Mouse (Mus musculus): ENCODE results near the gene Nudt22.

Nudt22 gene

DNA sequence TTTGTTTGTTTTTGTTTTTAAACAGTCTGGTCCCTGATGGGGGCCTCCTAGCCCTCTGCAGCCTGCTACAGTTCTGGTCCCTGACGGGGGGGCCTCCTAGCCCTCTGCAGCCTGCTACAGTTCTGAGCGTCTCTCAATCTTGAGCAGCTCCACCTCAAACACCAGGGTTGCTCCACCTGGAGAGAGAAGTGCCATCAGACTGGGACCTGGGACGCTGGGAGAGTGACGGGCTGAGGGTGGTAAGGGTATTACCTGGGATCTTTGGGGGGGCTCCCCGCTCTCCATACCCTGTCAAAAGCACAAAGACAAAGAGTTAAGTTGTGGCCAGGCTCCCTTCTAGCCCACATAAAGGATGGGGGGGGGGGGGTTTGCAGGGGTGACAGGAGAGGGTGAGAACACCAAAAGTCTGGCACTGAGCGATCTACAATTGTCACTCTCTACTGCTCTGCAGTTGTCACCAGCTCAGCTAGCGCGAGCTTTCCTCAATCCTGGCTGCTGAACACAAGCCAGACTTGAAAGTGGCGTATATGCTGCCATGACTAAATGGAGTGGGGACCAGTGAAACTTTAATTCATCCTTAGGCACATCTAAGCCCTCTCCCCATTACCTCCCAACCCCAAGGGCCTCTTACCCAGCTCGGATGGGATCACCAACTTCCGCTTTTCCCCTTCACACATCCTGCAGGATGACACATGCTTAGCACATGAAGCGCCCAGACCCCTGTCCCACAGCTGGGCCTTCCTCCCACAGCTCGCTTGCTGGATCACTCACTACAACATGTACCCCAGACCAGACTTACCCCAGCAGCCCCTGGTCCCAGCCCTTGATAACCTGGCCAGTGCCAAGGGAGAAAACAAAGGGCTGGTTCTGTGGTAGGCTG is 17.9 kb downstream of the Nudt22 start:
- DNase-seq (ENCODE audit: extremely low spot score, low spot score), result no peak

DNA sequence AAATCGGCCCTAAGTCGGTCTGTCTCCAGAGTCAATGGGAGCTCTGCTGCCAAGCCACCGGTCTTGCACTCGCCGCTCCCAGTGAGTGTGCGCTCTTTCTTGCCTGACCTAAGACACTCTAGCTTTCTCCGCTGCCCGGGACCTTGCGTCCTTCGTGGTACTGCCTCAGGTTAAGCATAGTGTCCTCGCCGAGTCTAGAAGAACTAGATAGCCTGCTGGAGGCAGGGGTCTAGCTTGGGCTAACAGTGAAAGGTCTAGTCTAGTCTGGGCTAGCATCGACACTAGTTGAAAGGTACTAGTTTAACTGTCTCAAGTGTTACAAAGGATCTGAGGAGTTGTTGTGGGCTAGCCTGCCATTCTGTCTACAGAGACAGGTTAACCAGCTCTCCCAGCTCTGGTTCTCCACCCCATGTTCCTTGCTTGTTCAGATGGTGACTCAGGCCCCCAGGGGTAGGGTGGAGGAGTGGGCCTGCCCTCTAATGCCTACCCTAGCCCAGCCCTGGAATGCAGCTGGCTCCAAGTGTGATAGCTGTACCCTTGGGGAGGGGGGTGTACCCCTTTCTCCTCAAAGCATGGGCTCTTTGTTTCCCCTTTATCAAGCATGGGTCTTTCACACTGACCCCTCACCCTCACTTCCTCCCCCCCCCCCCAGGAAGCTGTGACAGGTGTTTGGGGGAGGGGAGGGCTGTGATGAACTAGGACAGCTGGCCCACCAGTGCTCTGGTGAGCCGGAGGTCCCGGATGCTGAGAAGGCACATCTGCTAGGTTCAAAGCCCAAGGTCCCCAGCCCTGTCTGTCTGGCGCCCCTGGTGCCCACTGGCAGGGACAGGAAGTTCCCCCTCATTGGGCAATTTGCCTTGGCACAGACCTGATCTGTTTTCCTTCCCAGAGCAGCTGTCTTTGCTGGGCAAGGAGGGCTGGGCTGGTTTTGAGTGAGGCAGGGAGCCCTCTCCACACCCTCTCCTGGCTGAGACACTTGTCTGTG is 20.1 kb downstream of the Nudt22 start, which contains the start of gene Plcb3:
TSS of gene Plcb3 (minus strand) at position 934 of the 985 bp plus-strand sequence.
- DNase-seq (ENCODE audit: extremely low spot score, low spot score), result peak; percentile 81

DNA sequence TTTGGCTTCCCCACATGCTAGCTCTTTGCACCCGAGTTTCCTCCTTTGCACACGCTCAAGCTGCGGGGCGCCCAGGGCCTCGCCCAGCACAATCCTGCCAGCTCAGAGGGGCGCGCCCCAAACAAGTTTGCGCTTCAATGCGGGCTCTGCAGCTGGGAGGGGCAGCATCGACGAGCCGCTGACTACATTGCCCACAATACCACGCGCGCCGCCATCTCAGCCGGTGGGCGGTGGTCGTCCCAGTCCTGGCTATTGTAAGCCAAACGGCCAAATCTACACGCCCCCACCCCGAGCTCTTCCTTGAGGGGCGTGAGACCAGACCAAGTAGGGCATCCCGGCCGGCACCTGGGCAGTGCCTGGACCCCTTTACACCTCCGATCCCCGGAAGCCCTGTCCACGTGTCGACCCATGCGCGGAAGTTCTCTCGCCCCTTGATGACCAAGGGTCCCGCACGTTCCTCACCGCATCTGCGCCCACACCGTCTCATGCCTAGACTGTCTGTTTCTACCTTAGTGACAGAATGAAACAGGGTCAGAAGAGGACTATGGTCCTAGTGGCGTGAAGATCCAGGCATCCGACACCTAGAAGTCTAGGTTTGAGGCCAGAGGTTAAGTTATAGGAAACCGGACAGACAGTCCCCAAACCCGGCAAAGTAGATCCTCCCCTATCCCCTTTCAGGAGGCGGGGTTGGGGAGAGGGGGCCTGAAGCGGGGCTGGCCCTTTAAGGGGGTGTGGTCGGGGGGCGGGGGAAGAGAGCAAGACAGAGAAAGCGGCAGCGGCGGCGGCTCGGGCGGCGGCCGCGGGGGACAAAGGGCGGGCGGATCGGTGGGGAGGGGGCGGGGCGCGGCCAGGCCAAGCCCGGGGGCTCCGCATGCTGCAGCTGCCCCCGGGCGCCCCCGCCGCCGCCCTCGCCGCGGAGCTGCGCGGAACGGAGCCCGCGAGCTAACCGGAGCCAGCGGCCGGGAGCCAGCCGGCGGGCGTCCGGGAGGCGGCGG is 21.4 kb downstream of the Nudt22 start, which contains the start of gene Ppp1r14b:
TSS of gene Ppp1r14b (plus strand) at position 758 of the 995 bp plus-strand sequence.
- DNase-seq (ENCODE audit: extremely low spot score, low spot score), result peak; percentile 91

DNA sequence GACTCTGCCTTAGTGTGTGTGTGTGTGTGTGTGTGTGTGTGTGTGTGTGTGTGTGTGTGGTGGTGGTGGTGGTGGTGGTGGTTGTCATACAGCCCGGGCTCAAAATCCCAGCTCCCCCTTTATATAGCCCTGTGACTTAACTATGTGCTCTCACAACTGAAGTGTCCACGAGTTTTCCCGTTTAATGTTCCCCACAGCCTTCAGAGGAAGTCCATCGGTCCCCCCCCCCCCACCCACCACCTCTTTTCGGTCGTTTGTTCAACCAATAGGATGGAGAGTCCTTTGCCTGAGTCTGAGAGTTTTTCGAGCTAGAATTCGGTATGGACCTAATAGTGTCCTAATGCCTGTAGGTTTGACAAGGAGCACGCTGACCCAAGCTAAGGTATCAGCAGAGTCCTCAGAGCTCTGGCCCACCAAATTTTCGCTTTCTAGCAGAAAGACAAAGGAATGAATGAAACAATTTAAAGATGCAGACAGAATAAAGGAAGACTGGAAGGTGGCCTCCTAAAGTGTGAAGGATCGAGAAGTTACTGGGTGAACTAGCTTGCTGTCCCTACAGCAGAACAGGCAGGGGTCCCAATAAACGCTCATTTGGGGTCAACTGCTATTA is 22.2 kb downstream of the Nudt22 start:
- no peak for DNase-seq (ENCODE audit: extremely low spot score, low spot score)

DNA sequence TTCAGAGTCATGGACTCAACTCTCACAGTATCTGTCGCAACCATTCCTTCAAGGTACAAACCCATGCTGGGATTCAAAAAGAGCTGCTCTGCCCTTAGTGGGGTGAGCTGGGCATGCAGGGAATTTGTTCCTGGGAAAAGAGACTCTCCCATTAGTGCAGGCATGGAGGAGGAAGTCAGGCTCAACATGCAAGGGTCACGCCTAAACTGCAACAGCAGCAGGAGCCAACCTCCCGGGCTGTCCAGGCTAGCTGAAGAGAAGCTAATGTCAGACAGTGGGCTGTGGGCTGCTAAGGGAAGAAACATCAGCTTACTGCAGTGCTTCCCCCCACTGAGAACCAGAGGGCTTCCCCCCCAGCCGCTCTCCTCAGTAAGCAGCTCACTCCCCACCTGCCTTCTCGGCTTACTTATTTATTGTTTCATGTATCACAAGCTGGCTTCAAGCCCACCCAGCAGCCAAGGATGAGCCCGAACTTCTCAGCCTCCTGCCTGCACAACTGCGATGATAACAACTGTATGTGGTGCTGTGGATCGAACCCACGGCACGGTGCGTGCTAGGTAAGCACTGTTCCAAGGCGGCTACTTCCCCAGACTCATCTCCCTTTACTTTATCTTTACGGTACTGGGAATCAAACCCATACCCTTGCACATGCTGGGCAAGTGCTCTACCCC is 23.5 kb downstream of the Nudt22 start:
- no peak for DNase-seq (ENCODE audit: extremely low spot score, low spot score)

DNA sequence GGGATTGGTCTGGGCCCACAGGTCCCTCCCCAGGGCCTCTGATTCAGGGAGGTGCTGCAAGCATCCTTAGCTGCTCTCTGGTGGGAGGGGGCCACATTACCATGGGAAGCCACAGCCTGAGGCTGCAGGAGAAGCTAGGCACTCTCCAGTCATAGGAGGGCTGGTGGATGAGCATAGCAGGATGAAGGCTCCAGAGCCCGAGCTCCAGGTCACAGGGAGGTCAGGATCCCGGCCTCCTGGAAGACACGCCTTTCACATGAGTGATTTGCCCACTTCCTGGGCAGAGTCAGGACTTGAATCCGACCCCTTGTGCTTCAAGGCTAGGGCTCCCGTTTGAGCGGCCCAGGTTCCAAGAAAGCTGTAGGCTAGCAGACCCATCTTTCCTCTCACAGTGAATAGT is 24.3 kb downstream of the Nudt22 start:
- no peak for DNase-seq (ENCODE audit: extremely low spot score, low spot score)

DNA sequence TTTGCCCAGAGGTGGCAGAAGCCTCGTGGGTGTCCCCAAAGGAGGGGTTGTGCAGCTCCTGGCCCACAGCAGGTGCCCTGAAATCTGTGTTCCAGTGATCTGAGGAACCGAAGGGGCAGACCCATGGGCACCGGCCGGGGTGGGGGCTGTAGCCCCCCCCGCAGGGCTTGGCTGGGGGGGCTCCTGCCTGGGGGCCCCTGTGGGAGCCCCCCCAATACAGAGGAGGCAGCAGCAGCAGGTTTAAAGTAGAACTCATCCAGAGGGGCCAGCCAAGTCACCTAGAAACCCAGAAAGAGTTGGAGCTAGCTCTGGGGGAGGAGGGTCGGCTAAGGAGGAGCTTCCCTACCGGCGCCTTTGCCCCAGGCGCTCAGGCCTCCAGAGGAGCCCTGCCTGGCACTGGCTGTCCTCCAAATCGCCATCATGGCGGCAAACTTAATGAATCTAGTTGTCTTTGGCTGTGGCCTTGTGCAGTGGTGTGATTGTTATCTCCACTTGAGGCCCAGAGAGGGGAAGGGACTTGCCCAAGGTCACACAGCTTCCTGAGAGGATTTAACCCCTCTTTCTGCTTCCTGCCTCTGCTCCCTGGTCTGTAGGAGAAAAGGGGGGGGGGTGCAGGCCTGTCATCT is 25.3 kb downstream of the Nudt22 start:
- no peak for DNase-seq (ENCODE audit: extremely low spot score, low spot score)

DNA sequence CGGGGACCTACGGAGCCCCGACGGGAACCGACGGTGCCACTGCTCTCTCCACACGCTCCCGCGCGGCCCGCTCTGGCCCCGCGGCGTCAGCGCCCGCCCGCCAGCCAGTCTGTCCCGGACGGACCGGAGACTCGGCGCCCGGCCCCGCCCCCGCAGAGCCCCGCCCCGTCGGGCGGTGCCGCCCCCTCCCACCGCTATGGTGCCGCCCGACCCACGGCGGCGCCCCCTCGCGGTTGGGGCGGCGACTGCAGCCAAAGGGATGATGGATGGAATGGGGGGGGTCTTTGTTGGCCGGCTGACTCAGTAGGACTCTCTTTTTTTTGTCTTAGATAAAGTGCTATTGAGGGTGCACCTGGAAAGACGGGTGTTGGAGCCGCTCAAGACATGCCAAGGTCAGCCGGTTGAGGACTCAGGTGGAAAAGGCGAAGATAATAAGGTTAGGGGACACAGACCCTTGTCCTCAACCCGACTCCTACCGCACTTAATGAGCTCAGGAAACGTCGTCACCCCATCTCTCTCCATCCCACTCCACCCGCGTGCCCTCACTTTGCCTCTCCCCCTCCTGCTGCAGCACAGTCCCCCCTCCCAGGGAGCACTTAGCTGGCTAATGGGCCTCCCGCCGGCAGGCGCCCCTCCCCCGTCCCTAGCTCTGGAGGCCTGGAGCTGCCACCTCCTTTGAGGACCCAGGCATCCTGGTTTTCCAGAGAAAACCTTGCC is 26.1 kb downstream of the Nudt22 start:
- DNase-seq (ENCODE audit: extremely low spot score, low spot score), result peak; percentile 80

DNA sequence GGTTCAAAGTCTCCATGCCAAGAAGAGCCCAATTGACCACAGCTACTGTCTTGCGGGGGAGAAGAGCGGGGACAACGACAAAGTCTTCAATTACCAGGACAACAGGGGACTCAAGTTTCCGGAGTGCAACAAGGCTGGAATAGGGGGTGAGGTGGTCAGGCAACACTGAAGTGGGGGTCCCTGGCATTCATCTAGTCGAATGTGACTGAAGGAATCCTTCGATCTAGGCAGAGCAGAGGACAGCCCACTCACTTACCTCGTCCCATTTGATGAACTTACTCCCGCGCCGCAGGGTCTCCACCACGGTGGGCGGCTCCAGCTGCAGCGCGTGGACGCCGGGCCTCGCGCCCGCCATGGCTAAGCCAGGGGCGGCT is 26.6 kb downstream of the Nudt22 start:
- no peak for DNase-seq (ENCODE audit: extremely low spot score, low spot score)

DNA sequence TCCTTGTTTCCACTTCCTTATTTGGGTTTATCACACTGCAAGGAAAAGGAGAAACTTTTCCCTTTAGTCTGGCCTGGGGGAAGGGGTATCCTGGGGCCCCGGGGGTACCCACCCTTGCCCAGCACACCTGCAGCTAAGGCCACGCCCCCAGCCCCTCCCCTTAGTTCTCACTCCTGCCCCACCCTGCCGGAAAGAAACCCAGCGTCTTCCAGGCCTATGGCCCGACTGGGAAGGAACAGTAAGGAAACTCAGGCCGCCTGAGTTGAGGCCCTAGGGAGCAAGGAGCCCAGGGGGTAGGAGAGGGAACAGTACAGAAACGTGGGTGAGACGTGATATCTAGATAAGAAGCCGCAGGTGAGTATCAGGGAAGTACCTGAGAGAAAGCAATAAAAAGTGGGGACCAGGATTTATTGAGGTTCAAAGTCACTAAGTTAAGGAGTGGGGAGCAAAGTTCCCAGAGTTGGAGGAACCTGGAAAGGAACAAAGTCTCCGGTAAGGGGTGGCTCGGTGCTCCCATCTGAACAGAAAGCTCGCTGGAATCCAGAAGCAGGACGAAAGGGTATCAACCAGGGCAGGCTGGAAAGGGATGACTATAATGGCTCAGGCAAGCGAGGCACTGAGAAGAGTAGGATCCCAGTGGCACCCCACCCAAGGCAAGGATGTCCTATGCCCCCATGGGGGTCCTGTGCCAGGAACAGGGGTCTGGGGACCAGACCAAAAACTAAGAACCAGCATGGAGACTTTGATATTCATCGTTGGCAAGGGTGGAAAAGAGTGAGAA is 27.2 kb downstream of the Nudt22 start:
- no peak for DNase-seq (ENCODE audit: extremely low spot score, low spot score)

DNA sequence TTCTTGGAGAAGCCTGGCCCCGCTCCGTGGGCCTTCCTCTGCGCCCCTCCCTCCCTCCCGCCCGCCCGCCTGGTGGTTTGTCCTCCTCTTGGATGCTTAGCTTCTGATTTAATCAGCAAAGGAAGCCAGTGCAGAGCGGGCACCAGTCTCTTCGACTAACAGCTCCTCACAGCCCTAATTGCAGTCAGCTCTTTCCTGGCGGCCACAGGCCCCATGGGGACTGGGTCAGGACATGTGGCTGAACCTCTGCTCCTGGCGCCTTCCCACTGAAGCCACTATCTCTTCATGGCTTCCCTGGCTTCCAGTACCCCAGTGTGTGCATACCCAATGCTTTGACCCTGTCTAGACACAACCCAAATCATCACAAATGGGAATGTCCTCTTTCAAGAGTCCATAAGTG is 39.5 kb downstream of the Nudt22 start:
- DNase-seq (ENCODE audit: extremely low spot score, low spot score), result no peak

DNA sequence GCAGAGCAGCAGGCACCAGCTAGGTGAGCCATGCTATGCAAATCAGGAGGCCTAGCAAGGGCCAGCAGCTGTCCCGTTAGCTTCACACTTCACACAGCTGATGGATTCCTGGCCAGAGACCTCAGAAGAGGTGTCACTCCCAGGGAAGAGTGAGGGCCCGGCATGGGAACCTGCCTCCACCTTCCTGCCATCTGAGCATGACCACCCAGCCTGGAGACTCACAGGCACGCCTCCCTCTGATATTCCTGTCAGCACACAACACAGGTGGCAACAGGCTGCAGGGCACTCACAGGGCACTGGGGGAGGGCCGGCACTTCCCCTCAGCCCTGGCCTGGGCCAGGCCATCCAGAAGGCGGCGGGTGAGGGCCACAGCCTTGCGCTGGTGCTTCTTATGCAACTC is 40.5 kb downstream of the Nudt22 start:
- no peak for DNase-seq (ENCODE audit: extremely low spot score, low spot score)

DNA sequence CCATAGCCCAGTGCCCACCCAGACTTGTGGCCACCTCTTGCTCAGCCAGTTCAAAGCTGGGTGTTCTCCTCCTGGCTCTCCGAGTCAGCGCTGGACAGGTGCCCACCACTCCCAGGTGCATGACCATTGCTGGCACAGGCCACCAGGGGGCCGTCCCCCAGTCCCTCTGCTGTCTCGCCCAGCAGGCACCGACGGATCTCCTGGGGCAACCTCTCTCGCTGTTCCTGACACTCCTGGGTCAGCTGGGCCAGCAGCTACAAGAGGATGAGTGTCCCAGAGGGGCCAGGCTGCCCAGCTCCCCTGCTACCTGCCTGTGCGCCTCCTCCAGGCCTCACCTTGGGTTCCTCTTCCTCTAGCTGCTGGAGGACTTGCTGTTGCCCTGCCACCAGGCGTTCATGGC is 41.9 kb downstream of the Nudt22 start:
- no peak for DNase-seq (ENCODE audit: extremely low spot score, low spot score)

DNA sequence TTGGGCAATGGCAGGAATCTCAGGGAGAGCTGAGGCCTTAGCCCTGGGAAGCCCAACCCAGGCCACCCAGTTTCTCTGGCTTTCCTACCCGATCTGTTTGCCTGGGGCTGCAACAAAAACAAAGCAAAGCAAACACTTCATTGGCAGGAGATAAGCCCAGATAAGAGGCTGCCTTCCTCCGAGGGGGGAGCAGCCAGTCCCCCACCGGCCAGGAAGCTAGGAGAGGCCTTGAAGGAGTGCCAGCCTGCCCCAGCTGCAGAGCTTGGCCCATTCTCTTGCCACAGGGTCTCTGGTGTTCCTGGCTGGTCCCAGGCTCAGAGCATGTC is 43.2 kb downstream of the Nudt22 start:
- no peak for DNase-seq (ENCODE audit: extremely low spot score, low spot score)

DNA sequence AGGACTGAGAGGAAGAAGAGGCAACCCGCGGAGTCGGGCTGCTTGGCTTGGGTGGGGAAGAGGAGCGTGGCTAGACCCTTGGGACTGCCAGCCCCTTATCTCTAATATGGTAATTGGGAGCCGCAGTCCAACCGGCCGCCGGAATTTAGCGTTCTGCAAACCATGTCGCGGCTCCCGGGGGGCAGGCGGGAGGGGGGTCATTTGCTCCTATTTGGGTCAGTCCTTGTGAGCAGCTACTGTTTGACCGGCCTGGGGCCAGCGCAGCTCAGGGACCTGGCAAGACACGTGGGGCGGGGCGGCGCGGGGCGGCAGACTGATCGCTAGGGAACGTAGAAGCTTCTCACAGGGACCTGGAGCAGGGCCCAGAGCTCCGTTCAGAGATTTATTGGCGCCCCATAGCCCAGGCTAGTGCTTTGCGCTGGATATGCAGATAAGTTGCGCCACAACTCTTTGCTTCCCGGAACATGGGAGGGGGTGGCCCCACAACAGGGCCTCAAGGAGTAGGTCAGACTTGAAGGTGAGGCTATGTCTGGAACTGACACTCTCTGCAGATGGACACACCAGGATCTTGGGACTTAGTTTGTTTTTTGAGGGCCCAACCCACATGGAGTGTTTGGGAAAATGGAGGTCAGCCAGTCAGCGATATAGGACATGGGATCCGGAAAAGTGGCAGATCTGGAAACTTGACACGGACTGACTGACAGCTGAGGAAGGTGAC is 43.8 kb downstream of the Nudt22 start:
- DNase-seq (ENCODE audit: extremely low spot score, low spot score), result peak; percentile 72

DNA sequence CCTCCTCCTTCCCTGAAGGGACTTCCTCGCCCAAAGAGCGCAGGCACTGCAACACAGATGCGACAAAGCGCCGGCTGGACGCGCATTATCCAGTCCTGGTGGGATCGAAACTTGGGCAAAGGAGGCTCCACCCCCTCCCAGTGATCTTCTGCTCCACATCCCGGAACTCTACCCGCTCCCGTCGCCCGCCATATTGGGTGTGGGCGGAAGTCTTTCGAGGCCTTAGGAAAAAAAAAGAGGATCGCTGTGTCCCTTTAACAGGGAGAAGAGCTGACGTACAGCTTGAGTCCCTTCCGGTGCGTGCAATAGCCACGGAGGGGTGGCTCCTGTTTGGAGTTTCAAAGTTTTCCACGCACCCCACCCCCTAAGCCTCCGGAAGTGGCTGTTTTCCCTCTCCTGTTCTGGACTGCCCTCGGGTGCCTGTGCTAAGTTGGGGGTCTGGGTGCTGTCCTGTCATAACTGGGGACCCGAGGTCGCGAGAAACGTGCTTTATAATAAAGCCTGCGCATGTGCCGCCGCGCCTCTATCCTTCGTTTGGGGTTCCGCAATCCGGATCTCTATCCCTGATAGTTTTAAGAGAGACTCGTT is 44.4 kb downstream of the Nudt22 start:
- peak; percentile 91 for DNase-seq (ENCODE audit: extremely low spot score, low spot score)

DNA sequence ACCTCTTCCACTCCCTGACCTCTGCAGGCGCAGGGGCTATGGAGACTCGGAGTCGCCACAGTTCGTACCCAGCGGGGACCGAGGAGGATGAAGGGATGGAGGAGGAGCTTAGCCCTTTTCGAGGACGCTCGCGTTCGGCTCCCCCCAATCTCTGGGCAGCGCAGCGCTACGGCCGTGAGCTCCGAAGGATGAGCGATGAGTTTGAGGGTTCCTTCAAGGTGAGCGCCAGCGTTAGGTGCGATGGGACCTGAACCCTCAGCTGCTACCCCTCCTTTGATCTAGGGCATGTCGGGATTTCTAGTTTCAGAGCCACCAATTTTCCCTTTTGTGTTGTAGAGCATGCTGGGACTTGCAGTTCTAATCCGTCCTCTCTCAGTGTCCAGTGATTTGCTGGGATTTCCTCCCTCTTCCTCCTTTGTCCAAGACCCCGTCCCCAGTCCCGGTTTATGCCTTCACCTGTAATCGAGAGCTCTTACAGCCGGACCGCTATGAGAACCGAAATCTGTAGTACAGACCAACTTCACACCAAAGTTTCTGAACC is 45.2 kb downstream of the Nudt22 start:
- DNase-seq (ENCODE audit: extremely low spot score, low spot score), result peak; percentile 75
